Mouse (Mus musculus) lung, postnatal 0 days (tissue): ENCODE data around the gene Adamts20. TPM values are rescaled to one million over a fixed set of nuclear protein-coding genes. Genes with fewer than 3 reads are reported as not detected.
A peak's percentile ranks its signal among the peaks of the same experiment; 100 is the strongest.

Experiments
- ATAC-seq: fragments of 200-750 bp; cut with Nextera tagmentation; 2 replicates; pipeline ENCODE4 v1.8.0; 2017; ENCODE audit warnings: moderate library complexity
- DNase-seq: peaks from one replicate; pipeline ENCODE4 v3.0.0-alpha.2; 2016; ENCODE audit warnings: low spot score
- H3K27ac ChIP-seq: fragments of 300-500 bp; sonication (generic); 2 replicates; pipeline ENCODE4 v1.5.1; 2014; ENCODE audit warnings: antibody characterized with exemption, mild to moderate bottlenecking, low read length, mixed read lengths
- H3K27me3 ChIP-seq: fragments of 300-500 bp; sonication (generic); replicated peaks from 2 replicates; pipeline ENCODE4 v1.6.1; 2014; ENCODE audit warnings: low read length, mixed read lengths; ENCODE audit not compliant: insufficient read depth
- H3K36me3 ChIP-seq: fragments of 300-500 bp; sonication (generic); 2 replicates; pipeline ENCODE4 v1.6.1; 2014; ENCODE audit warnings: low read length, mixed read lengths; ENCODE audit not compliant: insufficient read depth
- H3K4me1 ChIP-seq: fragments of 300-500 bp; sonication (generic); 2 replicates; pipeline ENCODE4 v1.6.1; 2014; ENCODE audit warnings: antibody characterized with exemption, low read depth, low read length, mixed read lengths; ENCODE audit not compliant: insufficient read depth
- H3K4me2 ChIP-seq: fragments of 300-500 bp; sonication (generic); replicated peaks from 2 replicates; pipeline ENCODE4 v1.6.1; 2014; ENCODE audit warnings: low read depth, mild to moderate bottlenecking, low read length, moderate library complexity, mixed read lengths
- H3K4me3 ChIP-seq: fragments of 300-500 bp; sonication (generic); 2 replicates; pipeline ENCODE4 v1.5.1; 2014; ENCODE audit warnings: low read depth, low read length
- H3K9ac ChIP-seq: fragments of 300-500 bp; sonication (generic); replicated peaks from 2 replicates; pipeline ENCODE4 v1.6.1; 2014; ENCODE audit warnings: low read depth, mild to moderate bottlenecking
- H3K9me3 ChIP-seq: fragments of 300-500 bp; sonication (generic); 2 replicates; pipeline ENCODE4 v1.6.1; 2016; ENCODE audit warnings: low read length, mixed read lengths
- CTCF ChIP-seq: IDR thresholded peaks from 2 replicates; pipeline ENCODE4 v1.5.1; 2016; ENCODE audit warnings: antibody characterized with exemption, mild to moderate bottlenecking
- EP300 ChIP-seq: IDR thresholded peaks from 2 replicates; pipeline ENCODE4 v1.6.1; 2016; ENCODE audit warnings: antibody characterized with exemption, mild to moderate bottlenecking, control low read depth
- WGBS: fragments of 180-500 bp; shearing (Covaris S2); extraction: QIAGEN DNeasy Blood & Tissue Kit; methylation state at CpG from one replicate; pipeline ENCODE4 v1.1.7; 2014; 5-methylcytosine and 5-hydroxymethylcytosine counted together
- polyA plus RNA-seq: library from polyadenylated mRNA; unstranded; fragments of >200 nt; fragmentation: Nextera tagmentation; extraction: Ambion mirVana; gene quantifications from 2 replicates; pipeline ENCODE4 v1.2.1, GENCODE M21; 2015

The Adamts20 gene
- polyA plus RNA-seq, 1 experiment from 2014 or later = 0.13 TPM

GRCm38 (mm10) chr15:94264497-94264879 lies 200.7 kb downstream of the Adamts20 start:
- no peak for DNase-seq

DNA sequence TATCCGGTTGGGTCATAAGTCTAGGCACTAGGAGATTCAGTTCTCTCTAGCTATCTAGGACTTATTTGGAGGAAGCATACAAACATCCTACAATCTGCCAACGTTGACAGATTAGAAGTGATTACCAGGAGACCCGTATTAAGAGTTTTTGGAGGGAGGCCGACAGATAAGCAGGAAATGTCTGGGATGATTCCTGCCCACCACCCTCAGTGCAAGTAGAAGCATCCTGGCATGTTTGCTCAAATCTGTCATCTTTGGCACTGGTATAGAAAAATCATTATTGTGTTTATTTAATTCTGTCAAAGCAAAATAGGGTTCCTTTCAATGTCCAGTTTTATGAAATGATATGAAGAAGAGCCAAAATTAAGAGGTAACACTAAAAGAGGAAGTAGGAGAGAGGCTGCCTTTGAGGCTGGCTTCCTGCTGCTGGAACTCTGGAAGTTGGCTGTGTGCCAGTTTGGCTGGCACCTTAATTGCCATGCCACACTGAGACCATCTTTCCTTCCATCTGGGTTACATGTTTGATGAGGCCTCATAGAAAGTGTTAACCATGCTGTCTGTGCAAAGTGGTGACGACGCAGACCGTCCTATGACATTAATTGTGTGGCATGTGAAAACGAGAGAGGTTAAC lies 201.2 kb downstream of the Adamts20 start:
- Histone ChIP-seq H3K27ac (no peak overlapping the region), H3K36me3 (no peaks in the 10 kb centered on the region), H3K27me3 (no peaks in the 10 kb centered on the region), H3K9ac (no peak overlapping the region), H3K4me3 (no peak overlapping the region), H3K4me2 (no peak overlapping the region), H3K9me3 (no peaks in the 10 kb centered on the region), H3K4me1 (no peaks in the 10 kb centered on the region)
- 32% methylated on average over 8 of the region's 8 CpGs for WGBS
- DNase-seq (peak; percentile 23), ATAC-seq (no peak)
- no peak for TF ChIP-seq CTCF
- TF ChIP-seq EP300 = no peak

More at GRCm38 (mm10) chr15:94264497-94264879, 200.7 kb downstream of the Adamts20 start:
- WGBS = 62% methylated on average over 6 of the region's 6 CpGs
- ATAC-seq = no peak
- Histone ChIP-seq H3K4me2 (no peak overlapping the region), H3K27me3 (no peaks in the 10 kb centered on the region), H3K36me3 (no peaks in the 10 kb centered on the region), H3K4me1 (no peaks in the 10 kb centered on the region), H3K4me3 (no peak overlapping the region), H3K9me3 (no peaks in the 10 kb centered on the region), H3K27ac (no peak overlapping the region), H3K9ac (no peak overlapping the region)
- TF ChIP-seq EP300 (no peak), CTCF (no peak)

DNA sequence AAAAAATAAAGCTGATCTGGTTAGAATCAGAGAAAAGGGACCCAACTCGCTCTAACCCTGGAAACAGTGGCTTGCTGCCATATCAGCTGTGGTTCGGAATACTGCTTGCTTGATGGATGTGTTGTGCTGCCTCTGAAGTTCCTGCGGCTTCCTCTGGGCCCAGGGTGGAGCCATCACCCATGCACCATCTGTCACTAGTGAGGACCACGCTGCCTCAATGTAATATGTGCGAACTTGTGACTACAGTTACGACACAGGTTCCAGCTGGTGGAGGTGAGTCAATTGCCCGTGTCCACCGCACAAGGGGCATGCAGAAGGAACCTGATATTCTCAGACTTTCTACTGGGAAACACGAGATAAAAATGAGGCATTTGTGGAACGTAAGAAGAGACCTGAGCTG lies 202.0 kb downstream of the Adamts20 start:
- no peak for TF ChIP-seq EP300
- DNase-seq (no peak), ATAC-seq (no peak)
- no peaks in the 10 kb centered on the region for H3K9me3 ChIP-seq
- H3K36me3 ChIP-seq = no peaks in the 10 kb centered on the region
- H3K4me3 ChIP-seq = no peak overlapping the region
- no peak overlapping the region for H3K9ac ChIP-seq
- H3K4me2 ChIP-seq = no peak overlapping the region
- no peak overlapping the region for H3K27ac ChIP-seq
- H3K4me1 ChIP-seq = no peaks in the 10 kb centered on the region
- WGBS = 48% methylated on average over 10 of the region's 10 CpGs
- H3K27me3 ChIP-seq = no peaks in the 10 kb centered on the region

DNA sequence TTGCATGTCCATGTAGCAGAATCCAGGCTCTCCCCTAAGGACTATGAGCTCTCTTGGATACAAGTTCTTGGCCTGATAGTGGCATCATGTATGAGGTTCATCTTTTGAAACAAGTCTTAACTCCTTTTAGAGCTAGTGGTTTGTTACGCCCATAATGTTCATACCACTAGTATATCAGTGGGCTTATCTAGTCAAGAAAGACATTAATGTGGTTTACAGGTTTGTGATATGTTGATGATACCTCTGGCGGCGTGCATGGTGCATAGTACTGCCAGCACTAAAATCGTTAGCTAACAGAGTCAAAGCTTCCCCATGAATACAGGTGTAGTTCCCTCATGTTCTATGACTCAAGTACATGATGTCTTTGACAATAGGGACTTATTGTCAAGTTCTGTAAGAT lies 205.7 kb downstream of the Adamts20 start:
- no peak overlapping the region for H3K4me3 ChIP-seq
- TF ChIP-seq CTCF = no peak
- TF ChIP-seq EP300 = no peak
- no peak overlapping the region for H3K4me2 ChIP-seq
- 94% methylated on average over 4 of the region's 4 CpGs for WGBS
- ATAC-seq (no peak), DNase-seq (no peak)
- no peaks in the 10 kb centered on the region for H3K9me3 ChIP-seq
- H3K9ac ChIP-seq = no peak overlapping the region
- H3K36me3 ChIP-seq = no peaks in the 10 kb centered on the region
- no peaks in the 10 kb centered on the region for H3K27me3 ChIP-seq
- H3K27ac ChIP-seq = no peak overlapping the region
- H3K4me1 ChIP-seq = no peaks in the 10 kb centered on the region

DNA sequence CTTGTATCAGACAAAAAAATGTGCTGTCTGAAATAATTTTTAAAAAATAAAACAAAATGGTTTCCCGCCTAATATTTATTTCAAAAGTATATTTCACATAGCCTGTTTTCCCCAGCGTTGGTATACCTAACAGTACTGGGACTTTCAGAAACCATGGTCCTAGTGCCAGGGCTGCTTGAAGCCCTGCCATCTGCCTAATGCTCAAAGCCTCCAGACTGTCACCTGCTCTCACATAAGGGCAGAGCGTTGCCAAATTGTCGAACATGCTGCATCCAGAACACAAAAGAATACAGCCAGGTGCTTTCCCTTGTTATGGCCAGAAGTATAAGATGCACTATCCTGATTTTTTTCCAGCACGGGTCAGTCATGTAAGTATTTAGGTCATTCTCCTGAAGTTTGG lies 209.7 kb downstream of the Adamts20 start:
- no peak overlapping the region for H3K4me2 ChIP-seq
- H3K4me3 ChIP-seq = no peak overlapping the region
- H3K27ac ChIP-seq = no peak overlapping the region
- no peak for TF ChIP-seq EP300
- no peak for TF ChIP-seq CTCF
- ATAC-seq = no peak
- H3K9ac ChIP-seq = no peak overlapping the region
- DNase-seq = no peak
- no peaks in the 10 kb centered on the region for H3K36me3 ChIP-seq
- no peaks in the 10 kb centered on the region for H3K4me1 ChIP-seq
- no peaks in the 10 kb centered on the region for H3K9me3 ChIP-seq
- H3K27me3 ChIP-seq = no peaks in the 10 kb centered on the region
- 87% methylated on average over 5 of the region's 5 CpGs for WGBS

- peak; percentile 46 for TF ChIP-seq CTCF
- TF ChIP-seq EP300 = no peak
- H3K9me3 ChIP-seq = no peaks in the 10 kb centered on the region
- no peak overlapping the region for H3K4me2 ChIP-seq
- H3K9ac ChIP-seq = no peak overlapping the region
- H3K4me1 ChIP-seq = no peaks in the 10 kb centered on the region
- no peak overlapping the region for H3K4me3 ChIP-seq
- H3K36me3 ChIP-seq = no peaks in the 10 kb centered on the region
- WGBS = 67% methylated on average over 3 of the region's 3 CpGs
- no peaks in the 10 kb centered on the region for H3K27me3 ChIP-seq
- ATAC-seq (0 out of 2 replicates have a peak, but pooled peaks have one; percentile 8), DNase-seq (no peak)
- no peak overlapping the region for H3K27ac ChIP-seq
Measured at GRCm38 (mm10) chr15:94254861-94255516, 210.2 kb downstream of the Adamts20 start.
